8 mouse cellular contexts compared by ENCODE assay signal in the genomic region with DNA sequence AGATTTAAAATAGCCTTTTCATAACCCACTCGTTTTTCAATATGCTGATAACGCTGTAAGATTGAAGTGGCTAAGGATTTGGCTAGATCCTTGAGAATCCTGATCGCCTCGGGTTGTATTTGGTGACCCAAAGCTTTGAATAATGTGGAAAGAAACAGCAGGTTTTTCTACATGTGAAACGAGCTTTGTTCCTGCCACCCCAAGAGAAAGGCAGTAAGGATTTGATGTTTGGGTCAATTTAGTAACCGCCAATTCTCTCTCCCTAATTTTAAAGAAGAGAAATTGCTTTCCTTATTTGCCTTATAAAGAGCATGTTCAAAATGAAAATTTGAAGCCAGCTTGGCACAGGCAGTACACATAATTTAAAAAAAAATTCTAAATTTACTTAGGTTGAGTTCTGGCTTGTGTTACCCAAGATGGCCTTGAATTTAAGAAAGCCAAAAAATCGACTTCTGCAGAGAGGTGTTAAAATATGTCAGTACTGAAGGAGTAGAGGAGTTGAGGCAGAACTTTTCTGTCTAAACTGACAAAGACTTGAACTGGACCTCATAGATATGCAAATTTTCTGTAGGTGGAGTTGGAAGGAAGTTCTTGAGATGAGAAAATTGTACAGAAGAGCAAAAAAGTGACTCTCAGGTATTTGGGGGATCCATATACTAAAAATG. TPM values are rescaled to one million over a fixed set of nuclear protein-coding genes. Genes with fewer than 3 reads are reported as not detected.
DNase-seq lines count a peak whose midpoint lies in the region; ATAC-seq and TF ChIP-seq lines count a peak whose summit lies in the region.

No protein-coding gene starts in this region.

- peaks cover 10% of the 10 kb centered on the region for H3K4me1 ChIP-seq in kidney, embryonic 14.5 days (ENCODE audit: control insufficient read depth, insufficient read depth, low read length)
- H3K4me1 ChIP-seq in heart, postnatal 0 days (ENCODE audit: control insufficient read depth, insufficient read depth), result peaks cover 20% of the 10 kb centered on the region
- H3K4me1 ChIP-seq in midbrain, embryonic 13.5 days (replicated peaks), result peaks cover 35% of the 10 kb centered on the region

- no peak for TF ChIP-seq EP300 in heart, postnatal 0 days (IDR thresholded peaks at IDR 0.05; ENCODE audit: low read depth)

- no peak for TF ChIP-seq CTCF in heart, postnatal 0 days (IDR thresholded peaks at IDR 0.05; ENCODE audit: low read depth)

- no peaks in the 10 kb centered on the region for H3K9me3 ChIP-seq in kidney, embryonic 14.5 days (ENCODE audit: control insufficient read depth, low read length)
- H3K9me3 ChIP-seq in heart, postnatal 0 days (replicated peaks; ENCODE audit: control insufficient read depth, low read length), result no peaks in the 10 kb centered on the region
- H3K9me3 ChIP-seq in midbrain, embryonic 13.5 days, result no peaks in the 10 kb centered on the region

- no peaks in the 10 kb centered on the region for H3K27me3 ChIP-seq in kidney, embryonic 14.5 days (ENCODE audit: control insufficient read depth, insufficient read depth, low read length)
- H3K27me3 ChIP-seq in heart, postnatal 0 days (ENCODE audit: control insufficient read depth, insufficient read depth, low read length), result no peaks in the 10 kb centered on the region
- H3K27me3 ChIP-seq in midbrain, embryonic 13.5 days, result no peaks in the 10 kb centered on the region

- no peak for ATAC-seq in kidney, embryonic 14.5 days (ENCODE audit: low FRiP score, low TSS enrichment)
- ATAC-seq in heart, postnatal 0 days (ENCODE audit: insufficient read depth, low read depth), result no peak
- ATAC-seq in midbrain, embryonic 13.5 days, result no peak

- peak overlapping the region; percentile 98 for H3K9ac ChIP-seq in kidney, embryonic 14.5 days (ENCODE audit: low read depth, low read length)
- peak overlapping the region; percentile 82 for H3K9ac ChIP-seq in heart, postnatal 0 days (replicated peaks; ENCODE audit: low read depth, low read length)
- H3K9ac ChIP-seq in midbrain, embryonic 13.5 days (replicated peaks), result peak overlapping the region; percentile 75

- H3K4me3 ChIP-seq in kidney, embryonic 14.5 days (ENCODE audit: low read length), result peak overlapping the region; percentile 98
- H3K4me3 ChIP-seq in heart, postnatal 0 days (ENCODE audit: low read depth, low read length), result peak overlapping the region; percentile 84
- peak overlapping the region; percentile 66 for H3K4me3 ChIP-seq in midbrain, embryonic 13.5 days (replicated peaks)

- peak overlapping the region; percentile 91 for H3K27ac ChIP-seq in kidney, embryonic 14.5 days (ENCODE audit: low read depth, low read length)
- peak overlapping the region; percentile 81 for H3K27ac ChIP-seq in heart, postnatal 0 days (ENCODE audit: low read depth)
- peak overlapping the region; percentile 89 for H3K27ac ChIP-seq in midbrain, embryonic 13.5 days

- 5% methylated on average over 7 of the region's 7 CpGs for WGBS in kidney, embryonic 14.5 days
- 3% methylated on average over 7 of the region's 7 CpGs for WGBS in heart, postnatal 0 days
- 8% methylated on average over 7 of the region's 7 CpGs for WGBS in midbrain, embryonic 13.5 days

- peak overlapping the region; percentile 66 for H3K4me2 ChIP-seq in kidney, embryonic 14.5 days (replicated peaks; ENCODE audit: low read depth, low read length)
- peak overlapping the region; percentile 81 for H3K4me2 ChIP-seq in heart, postnatal 0 days (ENCODE audit: low read depth, low read length)
- H3K4me2 ChIP-seq in midbrain, embryonic 13.5 days (replicated peaks), result peak overlapping the region; percentile 58

- DNase-seq in kidney, postnatal 25 days, result no peak
- peak; percentile 49 for DNase-seq in R1 (ENCODE audit: low read depth, low spot score)
- DNase-seq in heart, postnatal 0 days (ENCODE audit: low spot score), result no peak
- DNase-seq in yolk sac, embryonic 10.5 days (ENCODE audit: low spot score), result no peak
- no peak for DNase-seq in urinary bladder, adult 2 months (ENCODE audit: low spot score)
- no peak for DNase-seq in thymus, postnatal 4 days

- H3K36me3 ChIP-seq in kidney, embryonic 14.5 days (ENCODE audit: control insufficient read depth, insufficient read depth, low read length), result no peaks in the 10 kb centered on the region
- no peaks in the 10 kb centered on the region for H3K36me3 ChIP-seq in heart, postnatal 0 days (replicated peaks; ENCODE audit: control insufficient read depth, insufficient read depth, low read length)
- H3K36me3 ChIP-seq in midbrain, embryonic 13.5 days, result no peaks in the 10 kb centered on the region

RNA-seq across cellular contexts. Expression of gene Canx, which starts 1.0 kb away (rescaled TPM):
- polyA plus RNA-seq in kidney, embryonic 14.5 days (2014; fragmentation: Nextera tagmentation; extraction: Ambion mirVana), result 237 and 277 TPM in 2 replicates
- 120 and 167 TPM in 2 replicates for total RNA-seq in heart, postnatal 0 days (2014; rRNA removed; ENCODE audit: low replicate concordance)
- 159 and 168 TPM in 2 replicates for polyA plus RNA-seq in heart, postnatal 0 days (2015; fragmentation: Nextera tagmentation; extraction: Ambion mirVana)
- 262 TPM in 2 replicates for polyA plus RNA-seq in midbrain, embryonic 13.5 days (2015; fragmentation: Nextera tagmentation; extraction: Ambion mirVana)
- 177 and 247 TPM in 2 replicates for polyA plus RNA-seq in urinary bladder, adult 2 months (2012; rRNA removed)

RNA-seq across cellular contexts. Expression of gene Cby3, which starts 27.8 kb away (rescaled TPM):
- polyA plus RNA-seq in kidney, embryonic 14.5 days (2014; fragmentation: Nextera tagmentation; extraction: Ambion mirVana), result 0.79 and 1.1 TPM in 2 replicates
- total RNA-seq in heart, postnatal 0 days (2014; rRNA removed; ENCODE audit: low replicate concordance), result not detected in 2 replicates
- 0.18 TPM in 1 of 2 replicates, not detected in the other for polyA plus RNA-seq in heart, postnatal 0 days (2015; fragmentation: Nextera tagmentation; extraction: Ambion mirVana)
- polyA plus RNA-seq in midbrain, embryonic 13.5 days (2015; fragmentation: Nextera tagmentation; extraction: Ambion mirVana), result 0.40 and 0.47 TPM in 2 replicates
- polyA plus RNA-seq in urinary bladder, adult 2 months (2012; rRNA removed), result 0.12 and 0.25 TPM in 2 replicates

RNA-seq across cellular contexts. Expression of gene Maml1, which starts 34.3 kb away (rescaled TPM):
- polyA plus RNA-seq in kidney, embryonic 14.5 days (2014; fragmentation: Nextera tagmentation; extraction: Ambion mirVana), result 10.5 and 10.7 TPM in 2 replicates
- total RNA-seq in heart, postnatal 0 days (2014; rRNA removed; ENCODE audit: low replicate concordance), result 10.4 and 18.2 TPM in 2 replicates
- polyA plus RNA-seq in heart, postnatal 0 days (2015; fragmentation: Nextera tagmentation; extraction: Ambion mirVana), result 1.9 and 2.2 TPM in 2 replicates
- 4.6 and 4.7 TPM in 2 replicates for polyA plus RNA-seq in midbrain, embryonic 13.5 days (2015; fragmentation: Nextera tagmentation; extraction: Ambion mirVana)
- polyA plus RNA-seq in urinary bladder, adult 2 months (2012; rRNA removed), result 12.2 and 15.2 TPM in 2 replicates

RNA-seq across cellular contexts. Expression of gene Hnrnph1, which starts 50.4 kb away (rescaled TPM):
- polyA plus RNA-seq in kidney, embryonic 14.5 days (2014; fragmentation: Nextera tagmentation; extraction: Ambion mirVana), result 598 and 606 TPM in 2 replicates
- 75.1 and 76.4 TPM in 2 replicates for total RNA-seq in heart, postnatal 0 days (2014; rRNA removed; ENCODE audit: low replicate concordance)
- 106 and 117 TPM in 2 replicates for polyA plus RNA-seq in heart, postnatal 0 days (2015; fragmentation: Nextera tagmentation; extraction: Ambion mirVana)
- 686 and 713 TPM in 2 replicates for polyA plus RNA-seq in midbrain, embryonic 13.5 days (2015; fragmentation: Nextera tagmentation; extraction: Ambion mirVana)
- polyA plus RNA-seq in urinary bladder, adult 2 months (2012; rRNA removed), result 251 and 299 TPM in 2 replicates
